Mouse (Mus musculus) limb, embryonic 11.5 days (tissue): ENCODE data around the gene Zdhhc19. TPM values are rescaled to one million over a fixed set of nuclear protein-coding genes. Genes with fewer than 3 reads are reported as not detected.

Experiments
- ATAC-seq: fragments of 200-750 bp; cut with Nextera tagmentation; 2 replicates; pipeline ENCODE4 v1.8.0; 2017; ENCODE audit warnings: low read depth; ENCODE audit not compliant: insufficient number of reproducible peaks, low FRiP score, low TSS enrichment
- DNase-seq: peaks from one replicate; pipeline ENCODE4 v3.0.0-alpha.2; 2015; ENCODE audit warnings: low spot score
- H3K27ac ChIP-seq: fragments of 300-500 bp; sonication (generic); replicated peaks from 2 replicates; pipeline ENCODE4 v1.5.1; 2014; ENCODE audit warnings: low read depth, mild to moderate bottlenecking, low read length
- H3K27me3 ChIP-seq: fragments of 300-500 bp; sonication (generic); 2 replicates; pipeline ENCODE4 v1.6.1; 2014; ENCODE audit warnings: mild to moderate bottlenecking, low read length, mixed read lengths; ENCODE audit not compliant: control insufficient read depth, insufficient read depth
- H3K36me3 ChIP-seq: fragments of 300-500 bp; sonication (generic); 2 replicates; pipeline ENCODE4 v1.6.1; 2014; ENCODE audit warnings: mild to moderate bottlenecking, low read length, moderate library complexity, mixed read lengths; ENCODE audit not compliant: control insufficient read depth, insufficient read depth
- H3K4me1 ChIP-seq: fragments of 300-500 bp; sonication (generic); 2 replicates; pipeline ENCODE4 v1.6.1; 2014; ENCODE audit warnings: low read length, mixed read lengths; ENCODE audit not compliant: control insufficient read depth, insufficient read depth
- H3K4me2 ChIP-seq: fragments of 300-500 bp; sonication (generic); 2 replicates; pipeline ENCODE4 v1.6.1; 2014; ENCODE audit warnings: low read depth, mild to moderate bottlenecking, moderate library complexity; ENCODE audit not compliant: severe bottlenecking
- H3K4me3 ChIP-seq: fragments of 300-500 bp; sonication (generic); 2 replicates; pipeline ENCODE4 v1.5.1; 2014; ENCODE audit warnings: low read depth, low read length
- H3K9ac ChIP-seq: fragments of 300-500 bp; sonication (generic); 2 replicates; pipeline ENCODE4 v1.6.1; 2014; ENCODE audit warnings: mild to moderate bottlenecking, low read length
- H3K9me3 ChIP-seq: fragments of 300-500 bp; sonication (generic); 2 replicates; pipeline ENCODE4 v1.6.1; 2016; ENCODE audit warnings: low read length; ENCODE audit not compliant: control insufficient read depth
- WGBS: fragments of 180-500 bp; shearing (Covaris S2); extraction: QIAGEN DNeasy Blood & Tissue Kit; methylation state at CpG from one replicate; pipeline ENCODE4 v1.1.7; 2014; 5-methylcytosine and 5-hydroxymethylcytosine counted together
- polyA plus RNA-seq: library from polyadenylated mRNA; unstranded; fragments of >200 nt; fragmentation: Nextera tagmentation; extraction: Ambion mirVana; gene quantifications from 2 replicates; pipeline ENCODE4 v1.2.1, GENCODE M21; 2014

Zdhhc19 gene
- polyA plus RNA-seq, 1 experiment from 2014 or later, result not detected

DNA sequence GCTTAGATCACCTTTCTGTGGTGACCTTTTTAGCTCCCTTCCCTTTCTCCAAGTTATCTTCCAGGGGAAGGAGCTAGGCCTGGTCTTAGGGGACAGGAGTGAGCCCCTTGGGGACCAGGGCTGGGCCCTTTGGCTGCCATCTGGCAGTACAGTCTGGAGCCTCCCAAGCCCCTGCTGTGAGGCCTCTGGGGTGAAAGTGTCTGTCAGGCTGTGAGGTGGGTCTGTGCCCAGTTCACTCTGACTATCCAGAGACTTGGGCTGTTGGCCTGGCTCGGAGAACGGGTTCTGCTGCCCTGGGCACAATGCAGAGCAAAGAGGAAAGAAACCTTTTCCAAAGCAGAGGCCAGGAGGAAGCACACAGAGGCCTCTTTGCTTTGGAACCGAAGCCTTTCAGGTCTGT lies 16.9 kb downstream of the Zdhhc19 start:
- no peak for ATAC-seq
- no peak overlapping the region for H3K4me3 ChIP-seq
- H3K36me3 ChIP-seq, result no peaks in the 10 kb centered on the region
- DNase-seq, result no peak
- H3K27ac ChIP-seq, result no peak overlapping the region; the same call in 1 of the 2 replicates
- H3K9me3 ChIP-seq, result no peaks in the 10 kb centered on the region
- peaks cover 20% of the 10 kb centered on the region for H3K4me1 ChIP-seq
- 88% methylated on average over 3 of the region's 3 CpGs for WGBS
- H3K27me3 ChIP-seq, result no peaks in the 10 kb centered on the region
- H3K9ac ChIP-seq, result no peak overlapping the region; the same call in 1 of the 2 replicates
- H3K4me2 ChIP-seq, result no peak overlapping the region

DNA sequence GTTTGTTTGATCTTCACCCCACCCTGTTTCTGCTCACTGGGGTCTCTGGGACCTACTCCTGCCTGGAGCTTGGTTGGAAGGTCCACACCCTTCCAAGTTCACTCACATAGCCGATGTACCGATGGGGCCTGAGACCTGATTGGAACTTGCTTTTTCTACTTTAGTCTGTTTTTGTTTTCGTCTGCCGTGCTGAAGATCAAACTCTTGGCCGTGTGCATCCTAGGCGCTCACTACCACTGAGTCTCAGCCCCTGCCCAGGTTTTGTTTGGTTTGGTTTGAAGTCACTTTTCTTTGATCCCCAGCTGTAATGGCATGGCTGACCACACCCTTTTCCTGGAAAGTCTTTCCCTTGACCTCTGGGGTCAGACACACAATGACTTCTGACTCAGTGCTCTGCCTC lies 17.3 kb downstream of the Zdhhc19 start:
- Histone ChIP-seq H3K36me3 (no peaks in the 10 kb centered on the region), H3K4me2 (no peak overlapping the region), H3K27ac (no peak overlapping the region; the same call in 1 of the 2 replicates), H3K27me3 (no peaks in the 10 kb centered on the region), H3K4me3 (no peak overlapping the region), H3K9ac (no peak overlapping the region), H3K9me3 (no peaks in the 10 kb centered on the region), H3K4me1 (peaks cover 20% of the 10 kb centered on the region)
- ATAC-seq, result no peak
- DNase-seq, result no peak
- 90% methylated on average over 6 of the region's 6 CpGs for WGBS

DNA sequence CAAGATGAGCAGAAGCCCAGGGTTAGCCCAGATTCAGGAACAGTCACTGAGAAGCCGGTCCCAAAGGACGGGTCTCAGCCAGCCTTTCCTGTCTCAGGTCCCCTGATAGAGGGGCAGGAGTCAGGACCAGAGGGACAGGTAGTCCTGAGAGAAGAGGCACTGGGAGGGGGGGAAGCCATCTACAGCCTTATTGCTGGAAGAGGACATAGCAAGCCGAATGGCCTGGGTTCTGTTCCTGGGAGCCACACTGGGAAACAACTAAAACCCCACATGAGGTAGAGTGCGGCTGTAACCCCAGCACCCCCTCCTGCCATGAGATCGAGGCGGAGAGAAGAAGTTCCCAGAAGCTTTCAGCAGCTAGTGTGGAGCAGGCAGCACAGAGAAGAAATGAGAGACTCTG lies 17.9 kb downstream of the Zdhhc19 start:
- Histone ChIP-seq H3K27me3 (no peaks in the 10 kb centered on the region), H3K4me2 (no peak overlapping the region), H3K4me3 (no peak overlapping the region), H3K36me3 (no peaks in the 10 kb centered on the region), H3K27ac (no peak overlapping the region), H3K9ac (no peak overlapping the region), H3K9me3 (no peaks in the 10 kb centered on the region), H3K4me1 (peaks cover 20% of the 10 kb centered on the region)
- ATAC-seq (no peak), DNase-seq (no peak)
- WGBS, result 95% methylated on average over 6 of the region's 6 CpGs

DNA sequence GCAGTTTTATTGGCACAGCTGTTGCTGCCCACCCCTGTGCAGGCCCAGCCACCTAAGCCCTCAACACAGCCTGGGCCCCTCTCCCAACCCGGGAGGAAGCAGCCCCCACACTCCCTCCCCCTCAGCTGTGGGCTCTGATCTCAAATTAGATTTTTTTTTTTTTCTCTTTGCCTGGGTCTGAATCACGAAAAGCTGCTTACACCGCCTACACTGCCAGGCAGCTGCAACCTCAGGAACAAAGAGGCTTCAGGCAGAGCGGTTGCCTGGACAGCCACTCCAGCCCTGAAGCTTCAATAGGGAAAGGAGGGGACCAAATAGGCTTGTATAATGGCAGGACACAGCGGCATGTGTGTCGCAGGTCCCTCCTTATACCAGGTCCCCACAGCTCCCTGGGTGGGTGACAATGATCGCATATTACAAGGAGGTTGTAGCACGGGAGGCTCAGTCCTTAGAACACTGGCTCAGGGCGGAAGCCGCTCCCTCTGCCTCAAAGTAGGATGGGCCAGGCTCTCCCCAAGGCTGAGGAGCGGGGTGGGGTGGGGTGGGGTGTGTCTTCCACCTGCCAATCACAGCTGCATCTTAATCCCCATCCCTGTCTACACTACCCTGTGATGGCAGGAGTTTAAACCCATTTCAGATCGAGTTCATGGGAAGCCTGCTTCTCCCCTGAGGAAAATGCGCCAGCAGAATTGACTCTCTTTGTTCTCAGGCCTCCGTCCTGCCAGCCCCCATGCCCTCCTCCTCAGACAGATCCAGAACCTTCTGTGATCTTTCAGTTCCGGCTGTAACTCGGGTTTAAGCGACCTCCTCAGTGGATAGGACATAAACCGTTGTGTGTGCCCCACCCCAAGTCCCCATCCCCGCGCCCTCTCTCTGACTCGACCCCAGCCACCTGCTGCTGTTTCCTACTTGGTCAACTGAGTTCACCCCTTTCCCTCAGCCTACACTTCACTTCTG lies 20.2 kb downstream of the Zdhhc19 start:
- ATAC-seq (peak; percentile 89), DNase-seq (peak; percentile 85)

DNA sequence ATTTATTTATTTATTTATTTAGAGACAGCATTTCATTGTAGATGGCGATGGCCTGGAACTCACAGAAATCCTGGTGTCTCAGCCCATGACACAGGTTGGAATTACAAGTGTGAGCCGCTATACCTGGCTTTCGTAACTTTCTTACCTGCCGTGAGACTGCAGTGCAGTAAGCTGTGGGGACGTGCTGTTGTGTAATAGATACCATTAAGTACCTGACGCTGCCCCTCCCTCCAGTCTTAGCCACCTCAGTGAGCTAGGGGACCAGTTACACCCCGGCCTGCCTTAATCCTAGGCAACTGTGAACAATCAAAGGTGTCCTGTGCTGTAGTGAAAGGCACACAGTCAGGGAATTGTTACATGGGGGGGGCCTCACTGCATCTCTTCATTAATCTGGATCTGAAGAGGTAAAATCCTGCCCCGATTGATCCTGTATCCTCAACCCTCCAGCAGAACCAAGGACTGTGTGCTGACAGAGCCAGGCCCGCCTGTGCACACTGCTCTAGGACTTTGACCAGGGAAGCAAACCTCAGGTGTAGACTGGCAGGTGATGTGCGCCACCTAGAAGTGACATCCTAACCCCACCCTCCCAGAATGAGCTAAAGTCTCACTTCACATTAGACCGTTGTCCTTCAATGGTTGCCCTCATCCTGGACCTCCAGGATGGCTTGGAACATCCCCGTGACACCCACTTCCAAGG lies 21.9 kb downstream of the Zdhhc19 start:
- Histone ChIP-seq H3K4me3 (no peak overlapping the region), H3K27ac (no peak overlapping the region), H3K4me1 (peaks cover 12% of the 10 kb centered on the region), H3K4me2 (no peak overlapping the region), H3K36me3 (no peaks in the 10 kb centered on the region), H3K27me3 (no peaks in the 10 kb centered on the region), H3K9ac (no peak overlapping the region), H3K9me3 (no peaks in the 10 kb centered on the region)
- no peak for DNase-seq
- ATAC-seq, result no peak
- 82% methylated on average over 12 of the region's 12 CpGs for WGBS

More for the DNA sequence above, 20.2 kb downstream of the Zdhhc19 start:
- Histone ChIP-seq H3K36me3 (no peaks in the 10 kb centered on the region), H3K27me3 (no peaks in the 10 kb centered on the region), H3K27ac (peak overlapping the region; percentile 98), H3K9ac (peak overlapping the region; percentile 61), H3K9me3 (no peaks in the 10 kb centered on the region), H3K4me2 (peak overlapping the region; percentile 37), H3K4me3 (no peak overlapping the region), H3K4me1 (peaks cover 16% of the 10 kb centered on the region)
- WGBS, result 14% methylated on average over 21 of the region's 21 CpGs

DNA sequence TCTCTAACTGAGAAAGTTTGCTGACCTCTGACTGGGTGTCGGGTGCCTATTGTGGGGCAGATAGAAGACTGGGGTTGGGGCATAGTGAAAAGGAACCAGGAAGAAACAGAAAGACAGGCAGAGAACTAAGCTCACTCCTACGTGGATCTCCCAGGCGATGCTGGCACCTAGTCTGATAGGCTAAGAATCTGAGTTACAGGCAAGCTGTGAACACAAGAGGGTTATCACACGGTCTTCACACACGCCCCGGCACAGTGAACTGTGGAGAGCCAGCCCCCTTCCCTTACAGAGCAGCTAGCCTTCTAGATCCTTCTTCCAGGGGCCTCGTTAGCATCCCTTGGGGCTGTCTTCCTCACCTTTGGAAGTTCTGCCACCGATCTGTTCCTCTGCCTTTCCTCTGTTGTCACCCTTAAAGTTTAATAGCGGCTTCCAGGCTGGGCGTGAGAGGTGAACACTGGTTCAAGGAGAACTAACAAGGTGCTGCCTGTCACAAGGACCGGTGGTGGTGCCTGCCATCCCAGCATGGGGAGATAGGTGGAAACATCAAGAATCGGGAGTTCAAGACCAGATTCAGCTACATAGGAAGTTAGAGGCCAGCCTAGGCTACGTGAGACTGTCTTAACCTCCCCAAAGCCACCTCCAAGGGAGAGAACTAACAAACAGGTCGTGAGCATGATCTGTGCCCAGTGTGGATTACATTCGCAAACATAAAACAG lies 23.7 kb downstream of the Zdhhc19 start:
- DNase-seq, result no peak
- no peak for ATAC-seq
- Histone ChIP-seq H3K9ac (no peak overlapping the region), H3K27ac (no peak overlapping the region), H3K36me3 (no peaks in the 10 kb centered on the region), H3K4me3 (no peak overlapping the region), H3K4me1 (peaks cover 11% of the 10 kb centered on the region), H3K9me3 (no peaks in the 10 kb centered on the region), H3K4me2 (no peak overlapping the region), H3K27me3 (no peaks in the 10 kb centered on the region)
- 82% methylated on average over 15 of the region's 15 CpGs for WGBS

DNA sequence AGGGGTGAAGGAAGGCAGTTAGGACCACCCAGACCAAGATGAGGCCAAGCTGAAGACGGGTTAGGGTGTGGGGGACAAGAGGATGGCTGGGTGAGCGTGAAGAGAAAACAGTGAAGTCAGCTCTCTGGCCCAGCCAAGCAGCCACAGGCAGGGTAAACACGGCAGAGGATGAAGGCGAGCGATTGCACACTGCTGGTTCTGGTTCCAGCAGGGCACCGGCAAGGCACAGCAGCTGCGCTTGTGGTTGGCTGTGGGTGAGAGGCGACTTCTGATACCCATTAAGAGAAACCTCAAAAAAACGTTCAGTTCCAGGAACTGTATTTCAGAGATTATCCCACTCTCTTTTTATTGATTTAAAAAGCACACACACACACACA lies 24.3 kb downstream of the Zdhhc19 start:
- ATAC-seq (no peak), DNase-seq (no peak)
- peaks cover 9% of the 10 kb centered on the region for H3K4me1 ChIP-seq
- no peaks in the 10 kb centered on the region for H3K27me3 ChIP-seq
- no peaks in the 10 kb centered on the region for H3K36me3 ChIP-seq
- no peak overlapping the region for H3K4me2 ChIP-seq
- WGBS, result 64% methylated on average over 9 of the region's 9 CpGs
- no peak overlapping the region for H3K27ac ChIP-seq
- no peak overlapping the region; the same call in 1 of the 2 replicates for H3K9ac ChIP-seq
- H3K4me3 ChIP-seq, result no peak overlapping the region
- no peaks in the 10 kb centered on the region for H3K9me3 ChIP-seq

DNA sequence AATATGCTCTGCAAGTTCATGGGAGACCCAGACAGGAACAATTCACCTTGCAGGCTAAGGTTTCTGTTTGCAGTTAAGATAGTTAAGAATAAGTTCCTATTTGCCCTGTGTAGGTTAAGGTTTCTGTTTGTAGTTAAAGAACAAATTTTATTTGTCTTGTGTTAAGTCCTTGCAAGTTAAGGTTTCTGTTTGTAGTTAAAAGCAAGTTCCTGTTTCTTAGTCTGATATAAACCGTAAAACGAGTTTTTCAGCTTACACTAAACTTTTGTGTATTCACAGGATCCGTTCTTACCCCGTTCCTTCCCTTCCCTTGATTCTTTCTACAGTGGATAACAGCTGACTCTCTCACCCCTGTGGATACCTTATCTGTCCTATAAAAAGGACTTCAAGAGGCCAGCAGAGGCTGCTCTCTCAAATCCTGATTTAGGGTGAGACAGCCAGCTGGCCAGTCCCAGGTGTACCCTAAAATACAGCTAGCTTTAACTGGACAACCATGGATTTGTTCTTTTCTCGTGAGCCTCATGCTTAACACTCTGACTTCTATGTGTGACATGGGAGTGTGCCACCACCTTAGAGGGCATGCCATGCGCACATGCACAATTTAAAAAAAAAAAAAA lies 26.6 kb downstream of the Zdhhc19 start:
- H3K27me3 ChIP-seq, result no peaks in the 10 kb centered on the region
- H3K9me3 ChIP-seq, result no peaks in the 10 kb centered on the region
- DNase-seq (no peak), ATAC-seq (no peak)
- no peaks in the 10 kb centered on the region for H3K4me1 ChIP-seq
- no peak overlapping the region for H3K27ac ChIP-seq
- H3K4me3 ChIP-seq, result no peak overlapping the region
- 77% methylated on average over 6 of the region's 6 CpGs for WGBS
- H3K36me3 ChIP-seq, result no peaks in the 10 kb centered on the region
- H3K4me2 ChIP-seq, result no peak overlapping the region
- no peak overlapping the region for H3K9ac ChIP-seq
